Mouse (Mus musculus): ENCODE results near the gene Acsf2.

- TF ChIP-seq CTCF (conservative IDR thresholded peaks at IDR 0.05 in 1 of 2, IDR thresholded peaks at IDR 0.05 in 1 of 2; ENCODE audit: low read depth in 2 of 2, low read length in 2 of 2) (no peak), MAX (IDR thresholded peaks at IDR 0.05; ENCODE audit: low read length) (no peak)
These were observed 21.4 kb downstream of the Acsf2 start for GRCm38 (mm10) chr11:94580111-94580740.
